Mouse (Mus musculus) kidney, embryonic 14.5 days (tissue): ENCODE results near the gene Plin4. TPM values are rescaled to one million over a fixed set of nuclear protein-coding genes. Genes with fewer than 3 reads are reported as not detected.

Source experiments
- ATAC-seq: fragments of 200-750 bp; cut with Nextera tagmentation; 2 replicates; pipeline ENCODE4 v1.8.0; 2017; ENCODE audit warnings: moderate number of reproducible peaks, mild to moderate bottlenecking, moderate TSS enrichment, moderate library complexity; ENCODE audit not compliant: low FRiP score, low TSS enrichment
- H3K27ac ChIP-seq: fragments of 300-500 bp; sonication (generic); 2 replicates; pipeline ENCODE4 v1.5.1; 2014; ENCODE audit warnings: low read depth, mild to moderate bottlenecking, low read length, moderate library complexity, mixed read lengths
- H3K27me3 ChIP-seq: fragments of 300-500 bp; sonication (generic); 2 replicates; pipeline ENCODE4 v1.6.1; 2014; ENCODE audit warnings: mild to moderate bottlenecking, low read length; ENCODE audit not compliant: control insufficient read depth, insufficient read depth
- H3K36me3 ChIP-seq: fragments of 300-500 bp; sonication (generic); 2 replicates; pipeline ENCODE4 v1.6.1; 2014; ENCODE audit warnings: low read length, mixed read lengths; ENCODE audit not compliant: control insufficient read depth, insufficient read depth
- H3K4me1 ChIP-seq: fragments of 300-500 bp; sonication (generic); 2 replicates; pipeline ENCODE4 v1.6.1; 2014; ENCODE audit warnings: low read length, mixed read lengths; ENCODE audit not compliant: control insufficient read depth, insufficient read depth
- H3K4me2 ChIP-seq: fragments of 300-500 bp; sonication (generic); replicated peaks from 2 replicates; pipeline ENCODE4 v1.6.1; 2014; ENCODE audit warnings: low read depth, mild to moderate bottlenecking, low read length
- H3K4me3 ChIP-seq: fragments of 300-500 bp; sonication (generic); 2 replicates; pipeline ENCODE4 v1.5.1; 2014; ENCODE audit warnings: mild to moderate bottlenecking, low read length
- H3K9ac ChIP-seq: fragments of 300-500 bp; sonication (generic); 2 replicates; pipeline ENCODE4 v1.6.1; 2014; ENCODE audit warnings: low read depth, mild to moderate bottlenecking, low read length, moderate library complexity
- H3K9me3 ChIP-seq: fragments of 300-500 bp; sonication (generic); 2 replicates; pipeline ENCODE4 v1.6.1; 2016; ENCODE audit warnings: low read length; ENCODE audit not compliant: control insufficient read depth
- WGBS: fragments of 180-500 bp; shearing (Covaris S2); extraction: QIAGEN DNeasy Blood & Tissue Kit; methylation state at CpG from one replicate; pipeline ENCODE4 v1.1.7; 2014; 5-methylcytosine and 5-hydroxymethylcytosine counted together
- polyA plus RNA-seq: library from polyadenylated mRNA; unstranded; fragments of >200 nt; fragmentation: Nextera tagmentation; extraction: Ambion mirVana; gene quantifications from 2 replicates; pipeline ENCODE4 v1.2.1, GENCODE M21; 2014

Gene Plin4
- polyA plus RNA-seq, 1 experiment from 2014 or later, result 0.08 TPM

DNA sequence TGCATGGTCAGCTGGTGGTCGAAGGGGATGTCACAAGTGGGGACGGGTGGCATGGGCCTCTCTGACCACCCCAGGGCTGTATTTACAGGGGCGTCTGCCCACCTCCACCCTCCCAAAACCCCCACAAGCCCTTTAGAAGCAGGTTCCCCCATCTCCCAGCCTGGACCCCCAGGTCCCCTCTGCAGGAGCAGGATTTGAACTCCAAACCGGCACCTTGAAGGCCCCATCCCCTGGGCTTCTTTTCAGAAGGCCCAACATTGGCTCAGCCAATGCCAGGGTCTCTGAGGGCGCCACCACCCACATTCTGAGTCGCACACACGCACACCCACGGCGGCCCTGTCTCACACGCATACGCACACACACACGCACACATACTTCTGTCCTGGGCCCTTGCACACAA, 13.6 kb upstream of the Plin4 start:
- peaks cover 9% of the 10 kb centered on the region for H3K9me3 ChIP-seq
- H3K27ac ChIP-seq, result no peak overlapping the region
- peaks cover 59% of the 10 kb centered on the region for H3K27me3 ChIP-seq
- WGBS, result 89% methylated on average over 12 of the region's 12 CpGs
- H3K9ac ChIP-seq, result no peak overlapping the region
- H3K4me2 ChIP-seq, result no peak overlapping the region
- no peak overlapping the region for H3K4me3 ChIP-seq
- peaks cover 12% of the 10 kb centered on the region; the same call in 1 of the 2 replicates for H3K4me1 ChIP-seq
- ATAC-seq, result no peak
- no peaks in the 10 kb centered on the region for H3K36me3 ChIP-seq

GRCm38 (mm10) chr17:56121826-56122225, 12.2 kb upstream of the Plin4 start, which contains the start of gene Lrg1:
Gene Lrg1 (minus strand): TSS chr17:56122001.
- peak within 1 kb of the TSS; percentile 18; the same call in 1 of the 2 replicates for H3K4me3 ChIP-seq
- no peak within 1 kb of the TSS for H3K4me2 ChIP-seq
- no peak within 1 kb of the TSS for H3K27ac ChIP-seq
- peaks cover 59% of the 10 kb centered on the region for H3K27me3 ChIP-seq
- H3K9me3 ChIP-seq, result peaks cover 9% of the 10 kb centered on the region
- H3K9ac ChIP-seq, result no peak within 1 kb of the TSS
- 64% methylated on average over 2 of the region's 2 CpGs for WGBS
- ATAC-seq, result no peak
- H3K36me3 ChIP-seq, result no peaks in the 10 kb centered on the region
- peaks cover 12% of the 10 kb centered on the region; the same call in 1 of the 2 replicates for H3K4me1 ChIP-seq

GRCm38 (mm10) chr17:56119981-56120880, 10.6 kb upstream of the Plin4 start:
- H3K27me3 ChIP-seq, result peaks cover 59% of the 10 kb centered on the region
- H3K4me1 ChIP-seq, result peaks cover 12% of the 10 kb centered on the region; the same call in 1 of the 2 replicates
- H3K36me3 ChIP-seq, result no peaks in the 10 kb centered on the region
- peak overlapping the region; percentile 18 for H3K4me3 ChIP-seq
- peak overlapping the region; percentile 35 for H3K4me2 ChIP-seq
- no peak overlapping the region for H3K27ac ChIP-seq
- WGBS, result 5% methylated on average over 65 of the region's 66 CpGs
- peak; percentile 11; the same call in 1 of the 2 replicates for ATAC-seq
- H3K9ac ChIP-seq, result no peak overlapping the region
- H3K9me3 ChIP-seq, result peaks cover 9% of the 10 kb centered on the region

GRCm38 (mm10) chr17:56119431-56119830, 9.8 kb upstream of the Plin4 start:
- Histone ChIP-seq H3K4me2 (peak overlapping the region; percentile 35), H3K9ac (no peak overlapping the region), H3K9me3 (peaks cover 9% of the 10 kb centered on the region), H3K27ac (no peak overlapping the region), H3K4me3 (peak overlapping the region; percentile 18), H3K4me1 (peaks cover 12% of the 10 kb centered on the region; the same call in 1 of the 2 replicates), H3K36me3 (no peaks in the 10 kb centered on the region), H3K27me3 (peaks cover 56% of the 10 kb centered on the region)
- 29% methylated on average over 12 of the region's 12 CpGs for WGBS
- peak; percentile 24; the same call in 1 of the 2 replicates for ATAC-seq

DNA sequence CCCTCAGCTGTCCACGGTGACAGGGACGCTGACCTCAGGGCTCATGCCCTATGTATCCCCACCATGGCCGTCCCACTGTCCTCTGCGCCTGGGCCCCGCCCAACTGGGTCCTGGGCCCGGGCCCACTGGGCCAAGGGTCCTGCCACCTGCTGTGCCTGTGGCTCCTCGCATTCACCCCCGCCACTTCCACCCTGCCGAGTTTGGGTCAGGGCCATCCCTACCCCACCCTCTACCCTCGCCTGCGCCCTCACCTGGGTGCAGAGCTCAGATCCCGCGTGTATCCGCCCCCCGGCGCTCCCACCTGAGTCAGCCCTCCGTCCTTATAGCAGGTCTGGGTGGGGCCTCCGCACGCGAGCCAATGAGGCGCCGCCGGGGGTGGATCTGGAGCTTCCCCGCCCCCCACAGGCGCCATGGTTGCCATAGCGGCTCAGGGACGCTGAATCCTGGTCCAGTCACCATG, 7.7 kb upstream of the Plin4 start, which contains the start of gene Plin5:
TSS of gene Plin5 (minus strand) at position 346 of the 460 bp plus-strand sequence.
- peak within 1 kb of the TSS; percentile 35 for H3K4me3 ChIP-seq
- no peaks in the 10 kb centered on the region for H3K36me3 ChIP-seq
- H3K27ac ChIP-seq, result no peak within 1 kb of the TSS
- peak; percentile 36; the same call in 1 of the 2 replicates for ATAC-seq
- H3K9ac ChIP-seq, result no peak within 1 kb of the TSS
- 1% methylated on average over 27 of the region's 27 CpGs for WGBS
- H3K27me3 ChIP-seq, result peaks cover 37% of the 10 kb centered on the region
- peak within 1 kb of the TSS; percentile 61 for H3K4me2 ChIP-seq
- H3K4me1 ChIP-seq, result peaks cover 12% of the 10 kb centered on the region; the same call in 1 of the 2 replicates
- H3K9me3 ChIP-seq, result peaks cover 2% of the 10 kb centered on the region

GRCm38 (mm10) chr17:56116193-56116592, 6.6 kb upstream of the Plin4 start:
- no peak overlapping the region for H3K4me2 ChIP-seq
- ATAC-seq, result no peak
- no peak overlapping the region for H3K4me3 ChIP-seq
- H3K9me3 ChIP-seq, result no peaks in the 10 kb centered on the region
- 77% methylated on average over 10 of the region's 10 CpGs for WGBS
- no peak overlapping the region for H3K9ac ChIP-seq
- H3K36me3 ChIP-seq, result no peaks in the 10 kb centered on the region
- no peak overlapping the region for H3K27ac ChIP-seq
- H3K27me3 ChIP-seq, result peaks cover 27% of the 10 kb centered on the region
- H3K4me1 ChIP-seq, result peaks cover 12% of the 10 kb centered on the region; the same call in 1 of the 2 replicates

- Histone ChIP-seq H3K36me3 (no peaks in the 10 kb centered on the region), H3K4me3 (no peak overlapping the region), H3K4me1 (no peaks in the 10 kb centered on the region), H3K27me3 (no peaks in the 10 kb centered on the region), H3K9me3 (no peaks in the 10 kb centered on the region), H3K9ac (no peak overlapping the region), H3K4me2 (no peak overlapping the region), H3K27ac (no peak overlapping the region)
- no peak for ATAC-seq
- 59% methylated on average over 3 of the region's 3 CpGs for WGBS
Measured at GRCm38 (mm10) chr17:56112743-56113142, 3.1 kb upstream of the Plin4 start.

DNA sequence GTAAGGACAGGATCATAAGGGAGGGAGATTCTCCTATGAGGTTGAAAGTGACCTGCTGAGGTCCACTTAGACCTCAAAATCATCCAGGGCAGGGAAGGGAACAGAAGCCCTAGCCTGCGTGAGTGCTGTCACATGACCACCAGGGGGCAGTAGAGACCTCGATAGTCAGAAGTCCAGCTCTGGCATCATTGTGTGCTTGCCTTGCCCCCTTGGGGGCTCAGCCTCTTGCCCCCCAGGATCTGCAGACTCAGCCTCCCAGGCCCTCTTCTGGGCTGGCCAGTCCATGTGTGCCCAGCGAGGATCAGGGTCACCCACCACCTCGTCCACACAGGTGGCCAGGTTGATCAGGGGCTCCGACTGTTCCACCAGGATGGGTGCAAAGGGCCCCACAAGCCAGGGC, 2.3 kb upstream of the Plin4 start:
- Histone ChIP-seq H3K4me3 (no peak overlapping the region), H3K4me1 (no peaks in the 10 kb centered on the region), H3K9me3 (no peaks in the 10 kb centered on the region), H3K27ac (no peak overlapping the region), H3K9ac (no peak overlapping the region), H3K4me2 (no peak overlapping the region), H3K27me3 (no peaks in the 10 kb centered on the region), H3K36me3 (no peaks in the 10 kb centered on the region)
- ATAC-seq, result 0 out of 2 replicates have a peak, but pooled peaks have one; percentile 22
- 48% methylated on average over 5 of the region's 5 CpGs for WGBS

- no peak for ATAC-seq
- Histone ChIP-seq H3K4me2 (no peak overlapping the region), H3K9ac (no peak overlapping the region), H3K4me1 (no peaks in the 10 kb centered on the region), H3K36me3 (no peaks in the 10 kb centered on the region), H3K27ac (no peak overlapping the region), H3K4me3 (no peak overlapping the region), H3K27me3 (no peaks in the 10 kb centered on the region), H3K9me3 (no peaks in the 10 kb centered on the region)
- WGBS, result 67% methylated on average over 1 of the region's 1 CpGs
Measured at GRCm38 (mm10) chr17:56111021-56111420, 1.4 kb upstream of the Plin4 start.
